Mouse (Mus musculus): ENCODE results near the gene Haus3.

Gene Haus3

DNA sequence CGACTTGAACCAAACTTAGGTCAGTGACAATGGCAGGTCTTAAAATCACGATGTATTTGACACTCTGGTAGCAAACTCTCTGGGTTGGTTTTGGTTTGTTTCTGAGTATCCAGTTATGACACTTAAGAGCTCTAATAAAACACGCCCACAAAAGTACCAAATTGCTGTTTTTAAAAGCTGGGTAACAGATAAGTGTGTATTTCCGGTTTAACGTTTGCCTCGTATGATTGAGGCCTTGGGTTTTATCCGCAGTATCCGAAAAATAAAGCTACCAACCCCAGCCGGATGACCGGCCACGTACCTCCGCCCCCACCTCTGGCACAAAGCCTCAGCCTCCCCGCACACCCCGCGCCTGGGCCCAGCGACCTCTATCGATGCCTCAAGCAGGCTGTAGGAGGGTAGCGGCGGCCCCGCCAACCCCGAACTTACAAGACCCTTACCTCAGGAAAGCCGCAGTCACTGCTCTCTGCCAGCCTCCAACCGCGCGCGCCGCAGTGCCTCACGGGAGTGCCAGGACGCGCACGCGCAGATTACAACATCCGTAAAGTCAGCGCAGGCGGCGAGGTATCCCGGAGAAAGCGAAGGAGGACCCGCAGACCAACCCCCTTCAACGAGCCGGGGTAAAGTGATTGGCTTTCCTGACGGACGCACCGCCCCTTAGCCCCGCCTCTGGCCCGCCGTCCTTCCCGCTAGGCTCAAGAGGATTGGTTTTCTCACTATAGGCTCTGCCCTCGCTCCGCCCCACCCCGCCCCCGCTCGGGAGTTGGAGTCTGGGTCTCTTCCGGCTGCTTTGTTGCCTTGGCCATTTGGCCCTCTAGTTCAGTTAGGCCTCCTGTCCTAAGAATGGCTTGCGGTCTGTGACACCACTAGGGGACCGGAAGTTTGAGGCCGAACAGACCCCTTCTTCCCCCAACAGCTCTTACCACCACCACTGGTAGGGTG lies at the start of gene Haus3, which contains the start of gene Poln:
Gene Haus3 (minus strand): TSS at position 578 of the 942 bp plus-strand sequence.
Gene Poln (minus strand): TSS at position 499 of the 942 bp plus-strand sequence.
- peak; percentile 99 for DNase-seq

GRCm38 (mm10) chr5:34218672-34219071 lies 49.3 kb upstream of the Haus3 start:
- no peak for DNase-seq

- DNase-seq, result no peak
Observed at GRCm38 (mm10) chr5:34217756-34218155, 48.4 kb upstream of the Haus3 start.

GRCm38 (mm10) chr5:34216025-34216424 lies 46.7 kb upstream of the Haus3 start:
- DNase-seq, result no peak

DNA sequence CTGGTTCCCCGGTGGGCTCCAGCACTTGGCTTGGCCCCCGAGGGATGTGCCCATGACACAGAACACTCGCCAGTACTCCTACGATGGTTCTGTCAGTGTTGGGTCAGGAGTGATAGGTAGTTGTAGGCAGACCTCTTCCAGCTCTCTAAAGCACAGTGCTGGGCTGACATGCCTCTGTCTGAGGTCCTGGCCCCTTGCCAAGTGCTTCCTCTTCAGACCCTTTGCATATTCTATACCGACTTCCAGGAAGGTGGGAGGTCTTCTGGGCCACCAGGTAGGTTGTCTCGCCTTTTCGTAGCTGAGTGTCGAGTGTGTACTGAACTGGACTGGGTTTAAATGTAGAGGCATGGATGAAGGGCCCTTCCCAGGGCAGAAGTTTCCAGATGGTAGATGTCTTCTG lies 44.3 kb upstream of the Haus3 start:
- DNase-seq, result no peak

- peak; percentile 76 for DNase-seq
Observed at GRCm38 (mm10) chr5:34210279-34210678, 41.0 kb upstream of the Haus3 start.

DNA sequence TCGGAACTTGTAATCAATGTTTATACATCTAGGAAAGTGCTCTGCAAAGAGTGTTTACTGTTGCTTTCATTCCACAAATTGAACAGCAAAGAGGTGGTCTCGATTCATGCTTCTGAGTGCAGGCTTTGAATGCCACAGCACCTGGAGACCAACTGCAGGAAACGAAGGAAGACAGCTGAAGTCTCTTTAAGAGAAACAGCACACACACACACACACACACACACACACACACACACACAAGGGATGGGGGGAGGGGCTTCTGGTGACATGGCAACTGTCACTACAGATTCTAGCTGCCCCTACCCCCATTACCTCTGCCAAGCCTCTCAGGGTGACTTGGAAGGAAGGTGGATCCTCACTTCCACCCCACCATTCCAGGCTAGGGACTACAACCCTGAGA lies 38.2 kb upstream of the Haus3 start:
- no peak for DNase-seq

DNA sequence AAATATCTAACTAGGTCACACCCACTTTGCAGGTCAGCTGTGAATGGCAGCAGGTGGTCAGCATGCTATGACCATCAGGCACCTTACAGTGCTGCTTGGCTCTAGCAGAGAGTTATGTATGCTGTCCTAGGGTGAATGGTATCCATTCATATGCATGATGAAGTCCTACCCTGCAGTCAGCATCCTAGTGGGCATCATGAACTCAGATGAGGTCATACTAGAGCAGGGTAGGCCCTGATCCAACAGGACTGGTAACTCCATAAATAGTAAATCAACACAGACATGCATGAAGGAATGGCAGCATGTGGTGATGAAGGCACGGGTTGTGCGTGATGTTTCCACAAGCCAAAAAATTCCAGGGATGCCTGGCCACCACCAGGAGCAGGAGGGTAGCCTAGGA lies 36.5 kb upstream of the Haus3 start:
- no peak for DNase-seq

GRCm38 (mm10) chr5:34204911-34205310 lies 35.6 kb upstream of the Haus3 start:
- DNase-seq, result no peak

DNA sequence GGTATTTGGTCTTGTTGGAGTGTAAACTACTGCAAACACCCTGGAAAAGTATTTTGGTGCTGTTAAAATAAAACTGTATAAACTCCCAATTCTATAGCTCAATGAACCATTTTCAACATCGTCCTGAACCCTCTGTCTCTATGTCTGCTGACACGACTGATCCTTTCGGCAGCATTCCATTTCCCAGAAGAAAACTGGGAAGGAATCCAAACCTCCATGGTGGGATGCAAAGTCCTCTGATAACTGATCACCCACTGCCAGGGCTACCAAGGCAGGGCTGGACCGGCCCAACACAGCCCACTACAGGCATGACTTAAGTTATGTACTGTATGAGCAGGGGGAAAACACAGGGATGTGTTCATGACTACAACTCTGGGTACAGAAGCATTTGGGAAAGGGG lies 32.7 kb upstream of the Haus3 start:
- peak; percentile 47 for DNase-seq

- DNase-seq, result peak; percentile 50
Observed at GRCm38 (mm10) chr5:34201396-34201795, 32.1 kb upstream of the Haus3 start.

DNA sequence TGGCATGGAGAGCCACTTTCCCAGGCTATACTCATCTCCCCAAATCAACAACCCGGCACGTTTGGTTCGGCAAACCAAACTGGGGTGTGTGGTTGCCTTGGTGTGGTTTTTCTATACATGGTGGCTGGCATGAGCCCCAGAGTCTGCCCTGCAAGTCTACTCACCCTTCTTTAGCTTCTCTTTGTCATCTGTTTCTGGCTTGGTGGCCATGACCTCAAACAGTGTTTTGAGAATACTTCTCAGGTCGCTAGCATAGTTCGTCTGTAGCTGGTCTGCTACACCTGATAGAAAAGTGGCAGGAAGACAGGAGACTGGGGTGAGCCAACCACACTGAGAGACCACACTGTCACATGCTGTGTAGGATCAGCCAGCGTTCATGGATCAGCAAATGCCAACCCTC lies 29.3 kb upstream of the Haus3 start:
- no peak for DNase-seq

GRCm38 (mm10) chr5:34197243-34197642 lies 27.9 kb upstream of the Haus3 start:
- no peak for DNase-seq

GRCm38 (mm10) chr5:34196423-34196822 lies 27.1 kb upstream of the Haus3 start:
- no peak for DNase-seq

DNA sequence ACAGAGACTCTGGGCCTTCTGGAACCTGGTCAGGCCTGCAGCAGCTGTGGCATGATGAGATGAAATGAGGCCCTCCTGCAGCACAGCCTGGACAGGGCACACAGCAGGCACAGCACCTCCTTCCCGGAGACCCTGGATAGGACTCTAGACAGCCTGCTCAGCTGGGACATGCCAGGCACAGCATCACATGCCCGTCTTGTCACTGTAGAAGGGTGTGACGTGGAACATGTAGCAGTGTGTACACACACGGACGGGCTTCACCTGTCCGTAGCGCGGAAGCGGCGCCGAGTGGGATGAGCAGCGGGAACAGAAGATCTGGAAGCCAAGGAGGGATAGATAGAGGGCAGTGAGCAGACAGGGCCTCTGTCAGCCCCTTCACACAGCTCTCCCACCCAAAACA lies 26.5 kb upstream of the Haus3 start:
- DNase-seq, result no peak

GRCm38 (mm10) chr5:34194975-34195662 lies 25.8 kb upstream of the Haus3 start:
- no peak for DNase-seq

- DNase-seq, result no peak
Observed at GRCm38 (mm10) chr5:34194426-34194825, 25.1 kb upstream of the Haus3 start.

- peak; percentile 48 for DNase-seq
Observed at GRCm38 (mm10) chr5:34191843-34192242, 22.5 kb upstream of the Haus3 start.

DNA sequence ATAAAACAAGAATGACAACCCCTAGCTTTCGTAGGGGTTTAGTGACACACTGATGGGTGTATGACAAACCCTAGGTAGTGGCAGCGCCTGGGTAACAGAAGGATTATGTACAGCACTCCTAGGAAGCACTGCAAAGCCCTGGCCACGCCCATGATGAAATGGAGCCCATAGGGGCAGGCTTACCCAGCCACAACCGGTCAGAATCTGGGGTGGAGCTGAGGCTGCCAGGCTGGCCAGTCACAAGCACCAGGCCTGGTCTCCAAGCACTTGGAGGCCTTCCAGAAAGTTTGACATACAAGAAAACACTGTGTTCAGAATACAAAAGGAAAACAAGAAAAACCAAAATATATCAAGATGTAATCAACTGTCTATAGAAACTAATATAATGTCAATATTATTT lies 21.7 kb upstream of the Haus3 start:
- peak; percentile 73 for DNase-seq

GRCm38 (mm10) chr5:34189521-34189920 lies 20.2 kb upstream of the Haus3 start:
- DNase-seq, result no peak

DNA sequence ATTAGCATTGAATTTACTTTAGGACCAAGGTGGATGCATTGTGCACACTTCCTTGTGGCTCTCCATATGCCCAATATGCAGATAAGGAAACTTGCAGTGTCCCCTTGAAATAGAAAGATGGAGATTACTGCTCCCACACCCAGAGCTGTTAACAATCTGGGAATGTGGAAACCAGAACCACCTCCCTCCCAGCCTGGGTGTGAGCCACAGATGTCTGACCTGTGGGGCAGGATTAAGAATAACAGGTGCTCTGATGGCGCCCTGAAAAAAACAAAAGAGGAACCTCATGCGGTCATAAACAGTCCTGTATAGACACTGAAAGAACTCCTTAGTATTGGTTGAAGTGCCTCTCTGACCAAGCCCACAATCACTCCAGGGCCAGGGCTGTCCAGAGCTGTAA lies 19.5 kb upstream of the Haus3 start:
- DNase-seq, result no peak

DNA sequence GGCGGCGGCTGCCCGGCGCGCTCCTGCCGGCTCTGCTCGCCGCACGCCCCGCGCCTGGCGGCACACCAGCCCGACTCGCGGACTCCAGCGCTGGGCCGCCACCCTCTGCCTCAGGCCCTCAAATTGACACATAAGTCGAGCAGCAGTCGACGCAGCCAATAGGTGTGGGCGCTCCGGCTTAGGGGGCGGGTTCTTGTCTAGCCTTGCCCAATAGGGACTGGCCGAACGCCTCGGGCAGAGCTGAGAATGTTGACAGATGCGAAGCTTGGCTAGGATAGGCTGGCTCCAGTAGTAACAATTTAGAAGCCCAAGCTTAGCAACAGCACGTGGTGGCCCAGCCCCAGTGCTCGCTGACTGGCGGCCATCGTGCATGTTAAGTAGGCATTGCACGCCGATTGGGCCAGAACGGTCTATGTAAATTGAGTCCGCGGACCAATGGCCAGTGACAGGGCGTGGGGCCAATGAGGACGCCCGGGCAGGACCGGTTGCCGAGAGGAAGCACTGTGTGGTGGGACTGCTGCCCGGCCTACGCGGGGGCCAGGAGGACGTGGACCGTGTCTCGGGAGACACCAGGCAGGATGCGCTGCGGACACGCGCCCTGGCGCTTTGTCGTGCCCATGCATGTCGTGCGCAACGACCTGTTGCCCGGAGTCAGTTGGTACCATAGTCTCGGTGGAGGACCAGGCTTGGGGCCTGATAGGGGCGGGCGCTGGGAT lies 18.4 kb upstream of the Haus3 start, which contains the start of gene Mxd4:
Gene Mxd4 (minus strand): TSS at position 120 of the 716 bp plus-strand sequence.
- peak; percentile 100 for DNase-seq

DNA sequence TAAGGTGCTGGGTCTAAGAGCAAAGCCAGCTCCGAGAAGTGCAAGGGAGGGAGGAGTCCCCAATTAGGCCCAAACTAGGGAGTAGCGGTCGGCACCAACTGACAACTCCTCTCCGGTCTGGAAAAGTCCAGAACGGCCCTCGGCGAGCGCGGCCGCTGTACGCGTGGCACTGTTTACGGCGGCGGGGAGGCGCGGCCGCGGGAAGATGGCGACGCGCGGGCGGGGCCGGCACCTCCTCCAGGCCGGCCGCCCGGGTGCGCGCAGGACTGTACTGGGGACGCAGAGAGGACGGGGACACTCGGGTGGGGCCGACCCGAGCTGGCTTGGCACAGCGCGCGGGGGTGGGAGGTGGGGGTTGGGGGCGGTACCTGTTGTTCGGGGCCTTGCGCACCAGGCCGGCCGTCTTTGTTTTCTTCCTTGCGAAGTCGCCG lies 17.6 kb upstream of the Haus3 start:
- peak; percentile 58 for DNase-seq

Data from kidney, adult 9 months (tissue).